24 mouse cellular contexts compared by ENCODE assay signal in genomic region chr12:111674850-111675486, GRCm38 (mm10). TPM values are rescaled to one million over a fixed set of nuclear protein-coding genes. Genes with fewer than 3 reads are reported as not detected.
DNase-seq lines count a peak whose midpoint lies in the region; ATAC-seq and TF ChIP-seq lines count a peak whose summit lies in the region.
"Had no signal": no experiment of that assay in that cellular context is flagged by ENCODE, and none has a peak within 500 bp of the region (broad histone marks: within the 10 kb centered on the region; RNA-seq: fewer than 3 reads in every experiment).

No protein-coding gene starts in this region.

- no peak for ATAC-seq in hindbrain, embryonic 14.5 days (ENCODE audit: low FRiP score)
- no peak for ATAC-seq in frontal cortex, adult (ENCODE audit: low TSS enrichment)
- ATAC-seq: forebrain, embryonic 16.5 days; liver, embryonic 12.5 days; Patski had no signal

- 0 out of 2 replicates have a peak overlapping the region, but pooled peaks have one; percentile 29 for H3K27ac ChIP-seq in hindbrain, embryonic 10.5 days
- no peak overlapping the region for H3K27ac ChIP-seq in hindbrain, embryonic 14.5 days
- peak overlapping the region; percentile 98 for H3K27ac ChIP-seq in bone marrow macrophage, adult 2 months (ENCODE audit: insufficient read depth, low read depth, low read length)
- peak overlapping the region; percentile 98 for H3K27ac ChIP-seq in macrophage
- H3K27ac ChIP-seq: embryonic facial prominence, embryonic 12.5 days; gastrocnemius, adult 2 months; hindbrain, embryonic 15.5 days; liver, embryonic 12.5 days; lung, embryonic 15.5 days; neural tube, embryonic 12.5 days had no signal

- peaks cover 38% of the 10 kb centered on the region for H3K79me2 ChIP-seq in macrophage (ENCODE audit: inconsistent target)

- no peak overlapping the region for H3K4me2 ChIP-seq in hindbrain, embryonic 14.5 days (replicated peaks)
- H3K4me2 ChIP-seq: embryonic facial prominence, embryonic 12.5 days; hindbrain, embryonic 15.5 days; liver, embryonic 12.5 days; lung, embryonic 15.5 days; neural tube, embryonic 12.5 days had no signal

- peaks cover 70% of the 10 kb centered on the region for H3K4me1 ChIP-seq in hindbrain, embryonic 10.5 days (replicated peaks)
- H3K4me1 ChIP-seq in hindbrain, embryonic 14.5 days (replicated peaks; ENCODE audit: control insufficient read depth, insufficient read depth, low read length) = peaks cover 31% of the 10 kb centered on the region
- H3K4me1 ChIP-seq in bone marrow macrophage, adult 2 months (ENCODE audit: control insufficient read depth, insufficient read depth, low read length) = peaks cover 51% of the 10 kb centered on the region

- DNase-seq in hindbrain, embryonic 10.5 days (ENCODE audit: low spot score) = no peak
- DNase-seq in hindbrain, embryonic 14.5 days (ENCODE audit: low spot score) = no peak
- DNase-seq in ES-CJ7 (ENCODE audit: low read depth, low spot score) = peak; percentile 52
- DNase-seq in left cerebral cortex, adult 9 months (ENCODE audit: low spot score in 2 of 2) = no peak
- no peak for DNase-seq in urinary bladder, adult 18-20 months (ENCODE audit: low spot score in 2 of 2)
- DNase-seq: adrenal gland, postnatal 36 days; cerebellum, postnatal 25 days; gastrocnemius, adult 2 months; heart, adult 11 months; heart, postnatal 14 days; kidney, adult 2 months; layer of hippocampus, postnatal 36 days; left cerebral cortex, postnatal 4 days; thymus, postnatal 25 days had no signal

- no peak for TF ChIP-seq CTCF in bone marrow macrophage, adult 2 months (IDR thresholded peaks at IDR 0.05; ENCODE audit: low read depth, low read length)

- H3K36me3 ChIP-seq in hindbrain, embryonic 10.5 days = peaks cover 17% of the 10 kb centered on the region
- peaks cover 8% of the 10 kb centered on the region for H3K36me3 ChIP-seq in hindbrain, embryonic 14.5 days (replicated peaks; ENCODE audit: control insufficient read depth, insufficient read depth)
- H3K36me3 ChIP-seq in macrophage (ENCODE audit: inconsistent target) = no peaks in the 10 kb centered on the region
- H3K36me3 ChIP-seq: embryonic facial prominence, embryonic 12.5 days; lung, embryonic 15.5 days had no signal

- WGBS in hindbrain, embryonic 10.5 days = 63% methylated on average over 2 of the region's 2 CpGs
- WGBS in hindbrain, embryonic 14.5 days = 70% methylated on average over 2 of the region's 2 CpGs
- WGBS in macrophage (ENCODE audit: missing documents) = 0% methylated on average over 2 of the region's 2 CpGs

- peaks cover 61% of the 10 kb centered on the region for H3K27me3 ChIP-seq in hindbrain, embryonic 10.5 days (ENCODE audit: insufficient read depth, poor library complexity, severe bottlenecking)
- H3K27me3 ChIP-seq in hindbrain, embryonic 14.5 days (ENCODE audit: control insufficient read depth, insufficient read depth, low read length) = no peaks in the 10 kb centered on the region
- H3K27me3 ChIP-seq: hindbrain, embryonic 15.5 days; Patski had no signal

- TF ChIP-seq POLR2A in bone marrow macrophage, adult 2 months (IDR thresholded peaks at IDR 0.05; ENCODE audit: borderline replicate concordance, low read depth, low read length) = no peak

- no peak overlapping the region for H3K4me3 ChIP-seq in hindbrain, embryonic 10.5 days
- no peak overlapping the region for H3K4me3 ChIP-seq in hindbrain, embryonic 14.5 days (replicated peaks; ENCODE audit: low read length)
- H3K4me3 ChIP-seq in bone marrow macrophage, adult 2 months (ENCODE audit: insufficient read depth, low read length) = peak overlapping the region; percentile 27
- H3K4me3 ChIP-seq in macrophage (ENCODE audit: inconsistent target) = no peak overlapping the region
- H3K4me3 ChIP-seq: embryonic facial prominence, embryonic 12.5 days; gastrocnemius, adult 2 months; hindbrain, embryonic 15.5 days; liver, embryonic 12.5 days; lung, embryonic 15.5 days; neural tube, embryonic 12.5 days had no signal

- H3K9me3 ChIP-seq in hindbrain, embryonic 10.5 days = no peaks in the 10 kb centered on the region
- H3K9me3 ChIP-seq in hindbrain, embryonic 14.5 days (ENCODE audit: control insufficient read depth, low read length) = no peaks in the 10 kb centered on the region
- H3K9me3 ChIP-seq: embryonic facial prominence, embryonic 12.5 days; hindbrain, embryonic 15.5 days; liver, embryonic 12.5 days; lung, embryonic 15.5 days; neural tube, embryonic 12.5 days had no signal

- H3K9ac ChIP-seq in hindbrain, embryonic 14.5 days = no peak overlapping the region
- H3K9ac ChIP-seq: embryonic facial prominence, embryonic 12.5 days; hindbrain, embryonic 15.5 days; liver, embryonic 12.5 days; lung, embryonic 15.5 days had no signal

RNA-seq across cellular contexts. Expression of gene Ckb, which starts 2.8 kb away (rescaled TPM):
- polyA plus RNA-seq in hindbrain, embryonic 10.5 days (2016; fragmentation: Nextera tagmentation; extraction: Ambion mirVana) = 2,059 and 2,773 TPM in 2 replicates
- polyA plus RNA-seq in hindbrain, embryonic 14.5 days (2014; fragmentation: Nextera tagmentation; extraction: Ambion mirVana) = 1,434 and 1,576 TPM in 2 replicates
- polyA plus RNA-seq in bone marrow macrophage, adult 2 months (2012; ENCODE audit: insufficient read depth, insufficient read length, missing spikeins) = 388 and 396 TPM in 2 replicates
- total RNA-seq in macrophage (2018; cell fraction: chromatin; rRNA removed) = 100 to 1,000 TPM in 5 of 26 experiments, 10 to 100 TPM in 18, 1 to 10 TPM in 3; 3.7 to 154 (median 33.6) TPM
- total RNA-seq in macrophage (2018; cell fraction: cytosol; rRNA removed) = 100 to 1,000 TPM; 119 to 258 (median 181) TPM
- total RNA-seq in macrophage (2018; cell fraction: nucleus; rRNA removed) = 100 to 1,000 TPM in 7 of 26 experiments, 10 to 100 TPM in 19; 17.8 to 207 (median 69.1) TPM
- polyA plus RNA-seq in macrophage (2018) = 135 to 330 TPM (median 190 TPM) in 3 replicates

RNA-seq across cellular contexts. Expression of gene Trmt61a, which starts 2.9 kb away (rescaled TPM):
- 15.1 and 16.2 TPM in 2 replicates for polyA plus RNA-seq in hindbrain, embryonic 10.5 days (2016; fragmentation: Nextera tagmentation; extraction: Ambion mirVana)
- 6.1 and 7.2 TPM in 2 replicates for polyA plus RNA-seq in hindbrain, embryonic 14.5 days (2014; fragmentation: Nextera tagmentation; extraction: Ambion mirVana)
- 1.2 and 2.4 TPM in 2 replicates for polyA plus RNA-seq in bone marrow macrophage, adult 2 months (2012; ENCODE audit: insufficient read depth, insufficient read length, missing spikeins)
- 10 to 100 TPM in 4 of 26 experiments, 1 to 10 TPM in 22; 1.3 to 13.3 (median 5.5) TPM for total RNA-seq in macrophage (2018; cell fraction: chromatin; rRNA removed)
- total RNA-seq in macrophage (2018; cell fraction: cytosol; rRNA removed) = 1 to 10 TPM; 2.4 to 8.1 (median 4.7) TPM
- total RNA-seq in macrophage (2018; cell fraction: nucleus; rRNA removed) = 10 to 100 TPM in 3 of 26 experiments, 1 to 10 TPM in 23; 1.4 to 22.2 (median 4.6) TPM
- polyA plus RNA-seq in macrophage (2018) = 3.4 to 25.1 TPM (median 4.4 TPM) in 3 replicates

RNA-seq across cellular contexts. Expression of gene Bag5, which starts 38.1 kb away (rescaled TPM):
- polyA plus RNA-seq in hindbrain, embryonic 10.5 days (2016; fragmentation: Nextera tagmentation; extraction: Ambion mirVana) = 53.5 and 53.6 TPM in 2 replicates
- polyA plus RNA-seq in hindbrain, embryonic 14.5 days (2014; fragmentation: Nextera tagmentation; extraction: Ambion mirVana) = 65.5 and 71.6 TPM in 2 replicates
- 15.1 and 18.1 TPM in 2 replicates for polyA plus RNA-seq in bone marrow macrophage, adult 2 months (2012; ENCODE audit: insufficient read depth, insufficient read length, missing spikeins)
- 10 to 100 TPM in 5 of 26 experiments, 1 to 10 TPM in 21; 1.9 to 11.0 (median 6.1) TPM for total RNA-seq in macrophage (2018; cell fraction: chromatin; rRNA removed)
- 10 to 100 TPM; 10.4 to 21.8 (median 16.3) TPM for total RNA-seq in macrophage (2018; cell fraction: cytosol; rRNA removed)
- 10 to 100 TPM in 16 of 26 experiments, 1 to 10 TPM in 10; 6.3 to 21.7 (median 11.4) TPM for total RNA-seq in macrophage (2018; cell fraction: nucleus; rRNA removed)
- 17.0 to 24.0 TPM (median 23.4 TPM) in 3 replicates for polyA plus RNA-seq in macrophage (2018)

RNA-seq across cellular contexts. Expression of gene Apopt1, which starts 38.1 kb away (rescaled TPM):
- polyA plus RNA-seq in hindbrain, embryonic 10.5 days (2016; fragmentation: Nextera tagmentation; extraction: Ambion mirVana) = 55.3 and 59.2 TPM in 2 replicates
- 48.2 and 61.4 TPM in 2 replicates for polyA plus RNA-seq in hindbrain, embryonic 14.5 days (2014; fragmentation: Nextera tagmentation; extraction: Ambion mirVana)
- polyA plus RNA-seq in bone marrow macrophage, adult 2 months (2012; ENCODE audit: insufficient read depth, insufficient read length, missing spikeins) = 34.5 and 38.7 TPM in 2 replicates
- 10 to 100 TPM in 19 of 26 experiments, 1 to 10 TPM in 7; 5.3 to 34.1 (median 17.7) TPM for total RNA-seq in macrophage (2018; cell fraction: chromatin; rRNA removed)
- total RNA-seq in macrophage (2018; cell fraction: cytosol; rRNA removed) = 10 to 100 TPM; 20.9 to 34.0 (median 27.7) TPM
- 10 to 100 TPM in 14 of 26 experiments, 1 to 10 TPM in 12; 4.4 to 26.4 (median 12.6) TPM for total RNA-seq in macrophage (2018; cell fraction: nucleus; rRNA removed)
- polyA plus RNA-seq in macrophage (2018) = 25.8 to 45.9 TPM (median 27.0 TPM) in 3 replicates
